Mouse (Mus musculus) stomach, postnatal 0 days (tissue): Measurements from ENCODE around the gene Slc25a23. TPM values are rescaled to one million over a fixed set of nuclear protein-coding genes. Genes with fewer than 3 reads are reported as not detected.

Source experiments
- ATAC-seq: fragments of 200-750 bp; cut with Nextera tagmentation; 2 replicates; pipeline ENCODE4 v1.8.0; 2017; ENCODE audit not compliant: low FRiP score, low TSS enrichment
- DNase-seq: peaks from one replicate; pipeline ENCODE4 v3.0.0-alpha.2; 2016; ENCODE audit warnings: low spot score
- H3K27ac ChIP-seq: fragments of 300-500 bp; sonication (generic); replicated peaks from 2 replicates; pipeline ENCODE4 v1.5.1; 2014; ENCODE audit warnings: mild to moderate bottlenecking, control low read depth
- H3K27me3 ChIP-seq: fragments of 300-500 bp; sonication (generic); 2 replicates; pipeline ENCODE4 v1.6.1; 2014; ENCODE audit warnings: low read length; ENCODE audit not compliant: control insufficient read depth, insufficient read depth
- H3K36me3 ChIP-seq: fragments of 300-500 bp; sonication (generic); 2 replicates; pipeline ENCODE4 v1.6.1; 2014; ENCODE audit warnings: low read length, mixed read lengths; ENCODE audit not compliant: control insufficient read depth, insufficient read depth
- H3K4me1 ChIP-seq: fragments of 300-500 bp; sonication (generic); replicated peaks from 2 replicates; pipeline ENCODE4 v1.6.1; 2014; ENCODE audit warnings: antibody characterized with exemption; ENCODE audit not compliant: control insufficient read depth, insufficient read depth
- H3K4me2 ChIP-seq: fragments of 300-500 bp; sonication (generic); replicated peaks from 2 replicates; pipeline ENCODE4 v1.6.1; 2014; ENCODE audit warnings: low read depth, mild to moderate bottlenecking, control low read depth, moderate library complexity
- H3K4me3 ChIP-seq: fragments of 300-500 bp; sonication (generic); 2 replicates; pipeline ENCODE4 v1.5.1; 2014; ENCODE audit warnings: low read depth, low read length, control low read depth
- H3K9ac ChIP-seq: fragments of 300-500 bp; sonication (generic); 2 replicates; pipeline ENCODE4 v1.6.1; 2014; ENCODE audit warnings: mild to moderate bottlenecking, low read length, control low read depth, mixed read lengths
- H3K9me3 ChIP-seq: fragments of 300-500 bp; sonication (generic); 2 replicates; pipeline ENCODE4 v1.6.1; 2016; ENCODE audit warnings: low read length; ENCODE audit not compliant: control insufficient read depth
- CTCF ChIP-seq: IDR thresholded peaks from 2 replicates; pipeline ENCODE4 v1.5.1; 2016; ENCODE audit warnings: antibody characterized with exemption, low read depth, mild to moderate bottlenecking, moderate library complexity
- EP300 ChIP-seq: optimal IDR thresholded peaks from 2 replicates; pipeline ENCODE3; 2016; ENCODE audit warnings: antibody characterized with exemption
- WGBS: fragments of 180-500 bp; shearing (Covaris S2); extraction: QIAGEN DNeasy Blood & Tissue Kit; methylation state at CpG from one replicate; pipeline ENCODE4 v1.1.7; 2014; 5-methylcytosine and 5-hydroxymethylcytosine counted together
- polyA plus RNA-seq: library from polyadenylated mRNA; unstranded; fragments of >200 nt; fragmentation: Nextera tagmentation; extraction: Ambion mirVana; gene quantifications from 2 replicates; pipeline ENCODE4 v1.2.1, GENCODE M21; 2015

The Slc25a23 gene
- polyA plus RNA-seq, 1 experiment from 2014 or later: 3.1 TPM

DNA sequence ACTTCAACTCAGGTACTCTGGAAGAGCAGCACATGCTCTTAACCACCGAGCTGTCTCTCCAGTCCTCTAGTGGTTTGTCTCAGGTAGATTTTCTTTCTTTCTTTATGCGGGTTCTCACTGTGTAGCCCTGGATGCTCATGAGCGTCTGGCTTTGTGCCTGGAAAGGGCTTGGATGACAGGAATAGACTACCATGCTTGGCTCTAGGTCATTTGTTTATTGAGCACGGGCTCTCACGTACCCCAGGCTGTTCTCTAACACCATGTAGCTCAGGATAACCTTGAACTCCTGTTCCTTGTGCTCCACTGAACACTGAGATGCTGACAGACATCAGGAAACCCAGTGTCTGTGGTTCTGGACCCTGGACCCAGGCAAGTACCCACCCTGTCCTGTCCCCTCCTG is 22.8 kb upstream of the Slc25a23 start:
- TF ChIP-seq CTCF (no peak), EP300 (no peak)

DNA sequence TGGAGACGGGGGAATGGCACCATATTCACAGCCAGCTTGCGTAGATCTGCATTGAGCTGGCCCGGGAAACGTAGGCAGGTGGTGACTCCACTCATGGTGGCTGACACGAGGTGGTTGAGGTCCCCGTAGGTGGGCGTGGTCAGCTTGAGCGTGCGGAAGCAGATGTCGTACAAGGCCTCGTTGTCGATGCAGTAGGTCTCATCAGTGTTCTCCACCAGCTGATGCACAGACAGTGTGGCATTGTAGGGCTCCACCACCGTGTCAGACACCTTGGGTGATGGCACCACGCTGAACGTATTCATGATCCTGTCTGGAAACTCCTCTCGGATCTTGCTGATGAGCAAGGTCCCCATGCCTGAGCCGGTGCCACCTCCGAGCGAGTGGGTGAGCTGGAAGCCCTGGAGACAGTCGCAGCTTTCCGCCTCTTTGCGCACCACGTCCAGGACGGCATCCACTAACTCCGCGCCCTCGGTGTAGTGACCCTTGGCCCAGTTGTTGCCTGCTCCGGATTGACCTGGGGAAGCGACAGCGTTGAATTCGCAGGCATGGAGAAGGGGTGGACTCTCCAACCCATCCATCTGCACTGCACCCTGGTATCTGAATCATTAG is 21.7 kb upstream of the Slc25a23 start:
- Histone ChIP-seq H3K9ac (no peak overlapping the region), H3K9me3 (no peaks in the 10 kb centered on the region), H3K27ac (no peak overlapping the region), H3K36me3 (no peaks in the 10 kb centered on the region), H3K4me1 (no peaks in the 10 kb centered on the region), H3K27me3 (no peaks in the 10 kb centered on the region), H3K4me2 (no peak overlapping the region), H3K4me3 (no peak overlapping the region)
- 94% methylated on average over 31 of the region's 31 CpGs for WGBS
- TF ChIP-seq EP300: no peak
- no peak for TF ChIP-seq CTCF
- DNase-seq (no peak), ATAC-seq (no peak)

More for the DNA sequence above, 22.8 kb upstream of the Slc25a23 start:
- no peak for DNase-seq
- Histone ChIP-seq H3K27ac (no peak overlapping the region), H3K4me2 (no peak overlapping the region), H3K9me3 (no peaks in the 10 kb centered on the region), H3K36me3 (no peaks in the 10 kb centered on the region), H3K9ac (no peak overlapping the region), H3K4me1 (no peaks in the 10 kb centered on the region), H3K27me3 (no peaks in the 10 kb centered on the region), H3K4me3 (no peak overlapping the region)
- 72% methylated on average over 5 of the region's 5 CpGs for whole genome bisulfite sequencing
- no peak for ATAC-seq

DNA sequence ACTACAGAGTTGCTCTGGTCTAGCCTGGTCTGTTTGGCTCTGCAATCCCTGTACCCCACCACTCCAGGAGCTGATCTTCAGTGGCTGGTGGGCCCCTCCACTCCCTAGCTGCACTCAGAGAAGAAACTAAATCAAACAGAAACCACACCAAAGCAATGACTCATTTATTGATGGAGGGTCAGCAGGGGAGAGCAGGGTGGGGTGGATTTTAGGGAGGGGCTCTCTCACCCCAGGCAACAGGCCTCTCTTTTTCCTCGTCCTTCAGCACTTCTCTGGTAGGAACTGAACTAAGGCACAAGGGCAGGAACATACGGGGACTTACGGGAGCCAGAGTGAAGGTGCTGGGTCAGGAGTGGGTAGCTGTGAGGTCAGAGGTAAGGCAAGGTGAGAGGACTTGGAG is 20.3 kb upstream of the Slc25a23 start:
- Histone ChIP-seq H3K27ac (no peak overlapping the region), H3K9ac (no peak overlapping the region), H3K4me2 (no peak overlapping the region), H3K27me3 (no peaks in the 10 kb centered on the region), H3K4me1 (no peaks in the 10 kb centered on the region), H3K4me3 (no peak overlapping the region), H3K36me3 (no peaks in the 10 kb centered on the region), H3K9me3 (no peaks in the 10 kb centered on the region)
- ATAC-seq (peak; percentile 56), DNase-seq (no peak)
- 50% methylated on average over 3 of the region's 3 CpGs for WGBS
- TF ChIP-seq EP300 (no peak), CTCF (no peak)

DNA sequence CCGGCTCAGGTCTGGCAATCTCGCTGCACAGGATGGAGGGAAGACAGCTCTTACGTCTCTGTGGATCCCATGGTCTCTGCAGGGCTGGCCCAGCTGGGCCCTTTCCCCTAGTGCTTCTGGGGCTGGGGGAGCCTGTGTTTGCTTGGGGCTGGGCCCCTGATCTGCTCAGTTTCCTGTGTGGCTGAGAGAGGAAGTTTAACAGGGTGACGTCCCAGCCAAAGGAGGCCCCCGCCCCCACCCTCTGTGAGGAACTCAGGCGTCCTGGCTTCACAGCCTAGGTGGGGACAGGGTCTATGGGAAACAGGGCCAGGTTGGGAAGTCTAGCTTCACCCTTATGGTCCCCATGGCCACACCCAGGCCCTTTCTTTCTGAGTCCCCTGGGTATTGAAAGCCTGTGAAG is 18.7 kb upstream of the Slc25a23 start, which contains the start of gene Dennd1c:
Gene Dennd1c (minus strand): TSS at position 179 of the 400 bp plus-strand sequence.
- Histone ChIP-seq H3K27me3 (no peaks in the 10 kb centered on the region), H3K9me3 (no peaks in the 10 kb centered on the region), H3K4me2 (no peak within 1 kb of the TSS), H3K4me3 (no peak within 1 kb of the TSS), H3K36me3 (no peaks in the 10 kb centered on the region), H3K27ac (no peak within 1 kb of the TSS), H3K4me1 (no peaks in the 10 kb centered on the region), H3K9ac (peak within 1 kb of the TSS; percentile 31; the same call in 1 of the 2 replicates)
- DNase-seq: no peak
- 41% methylated on average over 6 of the region's 6 CpGs for WGBS
- 0 out of 2 replicates have a peak, but pooled peaks have one; percentile 35 for ATAC-seq
- TF ChIP-seq CTCF: no peak
- TF ChIP-seq EP300: no peak

DNA sequence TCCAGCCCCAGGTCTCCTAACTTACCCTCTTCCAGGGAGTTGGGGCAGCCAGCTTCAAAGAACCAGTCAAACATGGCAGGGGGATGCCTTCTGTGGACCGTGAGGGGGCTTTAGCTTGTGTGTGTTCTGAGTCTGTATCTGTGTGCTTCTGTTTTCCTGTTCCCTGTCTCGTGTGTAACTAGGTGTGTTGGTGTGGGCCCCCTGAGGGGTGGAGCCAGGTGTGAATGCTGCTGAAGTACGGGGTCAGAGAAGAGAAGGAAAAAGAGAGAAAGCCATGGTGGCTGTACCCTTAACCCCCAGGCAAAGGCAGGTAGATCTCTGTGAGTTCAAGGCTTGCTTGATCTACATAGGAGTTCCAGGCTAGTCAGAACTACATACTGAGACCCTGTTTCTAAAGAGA is 17.3 kb upstream of the Slc25a23 start:
- no peak overlapping the region for H3K27ac ChIP-seq
- H3K4me1 ChIP-seq: no peaks in the 10 kb centered on the region
- H3K9ac ChIP-seq: no peak overlapping the region
- WGBS: 31% methylated on average over 3 of the region's 3 CpGs
- H3K4me3 ChIP-seq: no peak overlapping the region
- ATAC-seq (no peak), DNase-seq (no peak)
- H3K27me3 ChIP-seq: no peaks in the 10 kb centered on the region
- H3K4me2 ChIP-seq: no peak overlapping the region
- no peak for TF ChIP-seq CTCF
- TF ChIP-seq EP300: no peak
- H3K36me3 ChIP-seq: no peaks in the 10 kb centered on the region
- H3K9me3 ChIP-seq: no peaks in the 10 kb centered on the region

DNA sequence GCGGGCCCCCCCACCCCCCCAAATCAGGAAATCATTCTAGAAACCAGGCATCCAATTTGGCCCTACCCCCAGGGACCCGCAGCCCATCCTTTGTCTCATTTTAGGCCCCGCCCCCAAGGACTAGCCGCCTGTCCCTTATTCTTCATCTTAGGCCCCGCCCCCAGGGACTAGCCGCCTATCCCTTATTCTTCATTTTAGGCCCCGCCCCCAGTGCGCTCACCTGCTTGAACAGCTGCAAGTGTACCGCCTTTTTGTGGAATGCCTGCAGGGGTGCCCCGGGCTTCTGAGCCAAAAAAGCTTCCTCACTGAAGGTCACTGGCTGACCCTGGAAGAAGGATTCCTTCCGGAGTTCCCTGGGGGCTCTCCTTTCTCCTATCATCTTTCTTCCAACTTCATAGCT is 11.0 kb upstream of the Slc25a23 start:
- Histone ChIP-seq H3K36me3 (no peaks in the 10 kb centered on the region), H3K9me3 (no peaks in the 10 kb centered on the region), H3K4me3 (no peak overlapping the region), H3K4me1 (no peaks in the 10 kb centered on the region), H3K4me2 (0 out of 2 replicates have a peak overlapping the region, but pooled peaks have one; percentile 2), H3K27ac (no peak overlapping the region), H3K9ac (no peak overlapping the region), H3K27me3 (no peaks in the 10 kb centered on the region)
- DNase-seq (peak; percentile 89), ATAC-seq (peak; percentile 70)
- TF ChIP-seq CTCF: no peak
- no peak for TF ChIP-seq EP300
- WGBS: 4% methylated on average over 10 of the region's 11 CpGs
